Mouse (Mus musculus) frontal cortex, adult 2 months (tissue): ENCODE measurements around the gene Phactr4. TPM values are rescaled to one million over a fixed set of nuclear protein-coding genes. Genes with fewer than 3 reads are reported as not detected.

Source experiments
- polyA plus RNA-seq: library from polyadenylated mRNA; depleted of rRNA; stranded (reverse); fragments of >200 nt; gene quantifications from 2 replicates; pipeline ENCODE4 v1.2.3, GENCODE M21; 2012; rRNA removed

Gene Phactr4
- polyA plus RNA-seq, 1 experiment = 6.3 TPM

Other genes with a start within 250 kb of the Phactr4 start
- 19.0 and 21.8 TPM in 2 replicates for gene Ythdf2, start 210.2 kb downstream of the Phactr4 start, polyA plus RNA-seq
- gene Gmeb1, start 160.9 kb downstream of the Phactr4 start, polyA plus RNA-seq = 20.7 and 21.6 TPM in 2 replicates
- gene Taf12, start 148.1 kb downstream of the Phactr4 start, polyA plus RNA-seq = 16.7 and 17.9 TPM in 2 replicates
- 2.8 and 3.9 TPM in 2 replicates for gene Rab42, start 119.1 kb downstream of the Phactr4 start, polyA plus RNA-seq
- 17.4 and 18.4 TPM in 2 replicates for gene Trnau1ap, start 93.0 kb downstream of the Phactr4 start, polyA plus RNA-seq
- 9.5 and 11.1 TPM in 2 replicates for gene Rcc1, start 68.9 kb downstream of the Phactr4 start, polyA plus RNA-seq
- gene Med18, start 41.4 kb upstream of the Phactr4 start, polyA plus RNA-seq = 6.2 and 6.7 TPM in 2 replicates
- gene Sesn2, start 88.0 kb upstream of the Phactr4 start, polyA plus RNA-seq = 9.2 and 9.7 TPM in 2 replicates
- 869 and 938 TPM in 2 replicates for gene Atpif1, start 111.2 kb upstream of the Phactr4 start, polyA plus RNA-seq
- gene Dnajc8, start 113.1 kb upstream of the Phactr4 start, polyA plus RNA-seq = 143 and 159 TPM in 2 replicates
- 1.0 and 1.6 TPM in 2 replicates for gene Ptafr, start 141.6 kb upstream of the Phactr4 start, polyA plus RNA-seq
- 24.1 and 24.4 TPM in 2 replicates for gene Eya3, start 216.5 kb upstream of the Phactr4 start, polyA plus RNA-seq